27 mouse cellular contexts compared by ENCODE assay signal in the genomic region with DNA sequence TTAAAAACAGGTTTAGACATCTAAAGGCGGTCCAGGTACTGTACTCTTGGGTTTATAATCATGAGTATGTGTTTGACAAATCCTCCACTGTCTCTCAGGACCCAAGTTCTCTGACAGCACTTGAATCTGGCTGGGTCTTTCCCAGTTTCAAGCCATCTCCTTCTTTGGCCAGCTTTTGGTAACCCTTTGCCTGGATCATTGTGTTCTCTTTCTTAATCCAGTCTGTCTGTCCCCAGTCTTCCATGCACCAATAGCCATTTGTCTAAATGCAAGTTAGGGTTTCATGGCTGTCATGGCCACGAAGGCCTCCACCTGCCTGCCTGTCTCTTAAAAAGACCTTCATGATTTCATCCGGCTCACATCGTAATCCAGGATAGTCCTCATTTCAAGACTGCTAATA.
"Had no signal": no experiment of that assay in that cellular context is flagged by ENCODE, and none has a peak within 500 bp of the region (broad histone marks: within the 10 kb centered on the region; RNA-seq: fewer than 3 reads in every experiment).

No protein-coding gene starts in this region.

- H3K27ac ChIP-seq: embryonic facial prominence, embryonic 10.5 days; embryonic facial prominence, embryonic 12.5 days; embryonic facial prominence, embryonic 13.5 days; embryonic facial prominence, embryonic 15.5 days; forebrain, embryonic 10.5 days; forebrain, embryonic 12.5 days; forebrain, embryonic 13.5 days; forebrain, embryonic 15.5 days; gastrocnemius, adult 2 months; heart, adult 2 months had no signal

- H3K27me3 ChIP-seq: embryonic facial prominence, embryonic 12.5 days; embryonic facial prominence, embryonic 13.5 days; embryonic facial prominence, embryonic 15.5 days; forebrain, embryonic 12.5 days; forebrain, embryonic 13.5 days; forebrain, embryonic 15.5 days had no signal

- H3K4me1 ChIP-seq: embryonic facial prominence, embryonic 12.5 days; embryonic facial prominence, embryonic 13.5 days; embryonic facial prominence, embryonic 15.5 days; forebrain, embryonic 12.5 days; forebrain, embryonic 13.5 days; forebrain, embryonic 15.5 days had no signal

- H3K36me3 ChIP-seq: embryonic facial prominence, embryonic 10.5 days; embryonic facial prominence, embryonic 12.5 days; embryonic facial prominence, embryonic 13.5 days; embryonic facial prominence, embryonic 15.5 days; forebrain, embryonic 10.5 days; forebrain, embryonic 12.5 days; forebrain, embryonic 15.5 days had no signal

- H3K9me3 ChIP-seq: embryonic facial prominence, embryonic 10.5 days; embryonic facial prominence, embryonic 12.5 days; embryonic facial prominence, embryonic 13.5 days; embryonic facial prominence, embryonic 15.5 days; forebrain, embryonic 12.5 days; forebrain, embryonic 13.5 days; forebrain, embryonic 15.5 days had no signal

- H3K4me3 ChIP-seq: embryonic facial prominence, embryonic 10.5 days; embryonic facial prominence, embryonic 12.5 days; embryonic facial prominence, embryonic 13.5 days; embryonic facial prominence, embryonic 15.5 days; erythroblast, embryonic 14.5 days; forebrain, embryonic 10.5 days; forebrain, embryonic 12.5 days; forebrain, embryonic 13.5 days; forebrain, embryonic 15.5 days; gastrocnemius, adult 2 months; heart, adult 2 months had no signal

- ATAC-seq: forebrain, embryonic 13.5 days; forebrain, embryonic 14.5 days; forebrain, embryonic 15.5 days; forebrain, embryonic 16.5 days had no signal

- DNase-seq: cerebellum, adult 8-10 months; cerebellum, adult 9-10 months; cerebellum, adult 9-11 months; cerebellum, postnatal 10 days; cerebellum, postnatal 14 days; cerebellum, postnatal 25 days; cerebellum, postnatal 36 days; embryo, embryonic 11 days; gastrocnemius, adult 2 months; gastrocnemius, postnatal 10 days; gastrocnemius, postnatal 14 days; gastrocnemius, postnatal 25 days; gastrocnemius, postnatal 36 days; heart, adult 11 months; heart, adult 18-20 months; heart, adult 2 months had no signal

- H3K4me2 ChIP-seq: embryonic facial prominence, embryonic 12.5 days; embryonic facial prominence, embryonic 13.5 days; embryonic facial prominence, embryonic 15.5 days; forebrain, embryonic 12.5 days; forebrain, embryonic 13.5 days; forebrain, embryonic 15.5 days had no signal

- H3K9ac ChIP-seq: embryonic facial prominence, embryonic 12.5 days; embryonic facial prominence, embryonic 13.5 days; embryonic facial prominence, embryonic 15.5 days; forebrain, embryonic 12.5 days; forebrain, embryonic 13.5 days; forebrain, embryonic 15.5 days had no signal
